Mouse (Mus musculus) embryonic fibroblast, embryonic 13.5 days (primary cell): Measurements from ENCODE around the gene Zfp142. TPM values are rescaled to one million over a fixed set of nuclear protein-coding genes. Genes with fewer than 3 reads are reported as not detected.

Experiments used
- H3K27ac ChIP-seq: 2 replicates; pipeline ENCODE4 v1.5.1; 2012; ENCODE audit warnings: low read length, control low read depth, inconsistent platforms; ENCODE audit not compliant: insufficient read depth
- H3K4me1 ChIP-seq: 2 replicates; pipeline ENCODE4 v1.6.1; 2011; ENCODE audit warnings: low read length; ENCODE audit not compliant: control insufficient read depth, insufficient read depth
- H3K4me3 ChIP-seq: 2 replicates; pipeline ENCODE4 v1.5.1; 2011; ENCODE audit warnings: mild to moderate bottlenecking, control low read depth, low read length; ENCODE audit not compliant: insufficient read depth
- CTCF ChIP-seq: IDR thresholded peaks from 2 replicates; pipeline ENCODE4 v1.5.1; 2011; ENCODE audit warnings: mild to moderate bottlenecking, control low read depth, low read length, moderate library complexity, borderline replicate concordance; ENCODE audit not compliant: insufficient read depth
- POLR2A ChIP-seq: IDR thresholded peaks from 2 replicates; pipeline ENCODE4 v1.6.1; 2011; ENCODE audit warnings: low read depth, mild to moderate bottlenecking, control low read depth, low read length, moderate library complexity
- polyA plus RNA-seq: library from polyadenylated mRNA; stranded (reverse); fragments of >200 nt; gene quantifications from 2 replicates; pipeline ENCODE4 v1.2.4, GENCODE M21; 2011; ENCODE audit warnings: low read depth; ENCODE audit not compliant: missing spikeins, insufficient read length

Zfp142 gene
- polyA plus RNA-seq, 1 experiment: 15.1 TPM

GRCm38 (mm10) chr1:74524746-74525145 is 63.3 kb downstream of the Zfp142 start:
- TF ChIP-seq CTCF: no peak
- no peak for TF ChIP-seq POLR2A
- Histone ChIP-seq H3K4me3 (no peak overlapping the region), H3K27ac (no peak overlapping the region), H3K4me1 (no peaks in the 10 kb centered on the region)

DNA sequence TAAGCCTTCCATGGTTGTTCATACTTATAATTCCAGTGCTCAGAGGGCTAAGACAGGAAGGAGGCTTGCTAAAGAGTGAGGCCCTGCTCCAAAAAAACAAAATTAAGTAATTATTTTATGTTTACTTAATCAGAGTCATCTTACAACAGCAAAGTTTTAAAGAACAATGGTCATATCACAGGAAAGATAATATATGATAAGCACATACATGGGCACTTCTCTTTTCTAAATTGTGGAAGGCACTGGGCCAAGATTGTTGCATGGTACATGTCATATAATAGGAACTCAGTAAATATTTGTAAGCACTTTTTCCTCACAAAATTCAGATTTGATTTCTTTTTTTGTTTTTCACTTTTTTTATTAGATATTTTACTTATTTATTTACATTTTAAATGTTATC is 68.2 kb downstream of the Zfp142 start:
- no peak for TF ChIP-seq POLR2A
- no peak for TF ChIP-seq CTCF
- Histone ChIP-seq H3K4me1 (no peaks in the 10 kb centered on the region), H3K4me3 (no peak overlapping the region), H3K27ac (no peak overlapping the region)

Other genes with a start within 250 kb of the Zfp142 start
- gene Catip, start 226.1 kb downstream of the Zfp142 start, polyA plus RNA-seq: 3.6 and 3.7 TPM in 2 replicates
- 1.1 TPM in 1 of 2 replicates, not detected in the other for gene Slc11a1, start 213.1 kb downstream of the Zfp142 start, polyA plus RNA-seq
- gene Ctdsp1, start 196.7 kb downstream of the Zfp142 start, polyA plus RNA-seq: 58.6 and 78.6 TPM in 2 replicates
- gene Vil1, start 178.9 kb downstream of the Zfp142 start, polyA plus RNA-seq: not detected in 2 replicates
- 50.7 and 51.9 TPM in 2 replicates for gene Cnot9, start 82.2 kb downstream of the Zfp142 start, polyA plus RNA-seq
- gene Plcd4, start 45.4 kb downstream of the Zfp142 start, polyA plus RNA-seq: 0.30 and 1.8 TPM in 2 replicates
- 15.8 and 21.0 TPM in 2 replicates for gene Usp37, start 44.0 kb downstream of the Zfp142 start, polyA plus RNA-seq
- gene Bcs1l, start within 50 bp of the Zfp142 start, polyA plus RNA-seq: 14.5 and 16.8 TPM in 2 replicates
- 50.6 and 56.1 TPM in 2 replicates for gene Rnf25, start 13.2 kb upstream of the Zfp142 start, polyA plus RNA-seq
- gene Stk36, start 13.2 kb upstream of the Zfp142 start, polyA plus RNA-seq: 4.4 and 7.0 TPM in 2 replicates
- 29.4 and 42.5 TPM in 2 replicates for gene Ttll4, start 73.5 kb upstream of the Zfp142 start, polyA plus RNA-seq
- 0.51 and 2.1 TPM in 2 replicates for gene Cyp27a1, start 125.3 kb upstream of the Zfp142 start, polyA plus RNA-seq
- gene Prkag3, start 161.0 kb upstream of the Zfp142 start, polyA plus RNA-seq: 0.26 and 0.32 TPM in 2 replicates
- gene Wnt6, start 183.6 kb upstream of the Zfp142 start, polyA plus RNA-seq: not detected in 2 replicates
- 1.8 and 2.7 TPM in 2 replicates for gene Wnt10a, start 203.3 kb upstream of the Zfp142 start, polyA plus RNA-seq